Comparison of ENCODE assay signal across 8 mouse cellular contexts in the genomic region with DNA sequence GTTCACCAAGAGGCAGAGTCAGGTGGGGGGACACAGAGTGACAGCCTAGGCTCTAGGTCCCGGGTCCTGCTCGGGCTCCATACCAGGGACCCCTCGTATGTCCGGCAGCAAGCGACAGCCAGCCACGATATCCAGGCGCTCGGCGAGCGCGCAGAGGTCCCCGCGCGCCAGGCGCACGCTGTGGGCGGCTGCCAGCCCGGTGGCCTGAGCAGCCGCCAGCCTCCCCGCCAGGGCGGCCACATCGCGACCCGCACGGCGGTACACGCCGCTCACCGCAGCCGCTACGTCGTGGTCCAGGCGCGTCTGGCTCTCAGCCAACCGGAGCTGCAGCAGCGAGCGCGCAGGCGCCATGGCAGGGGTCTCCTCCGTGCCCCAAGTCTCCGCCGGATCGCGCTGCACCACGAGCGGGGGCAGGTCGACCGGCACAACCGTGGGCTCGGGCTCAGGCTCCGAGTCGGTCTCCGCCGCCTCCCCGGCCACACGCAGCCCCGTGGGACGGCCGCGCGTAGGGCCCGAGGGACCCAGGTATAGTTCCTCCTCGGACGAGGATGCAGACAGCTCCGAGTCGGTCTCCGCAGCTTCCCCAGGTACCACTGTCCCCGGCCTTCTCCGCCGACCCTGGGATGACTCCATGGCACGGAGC. TPM values are rescaled to one million over a fixed set of nuclear protein-coding genes. Genes with fewer than 3 reads are reported as not detected.
DNase-seq lines count a peak whose midpoint lies in the region; ATAC-seq and TF ChIP-seq lines count a peak whose summit lies in the region.

No protein-coding gene starts in this region.

- no peak for ATAC-seq in cerebellum, adult (ENCODE audit: insufficient number of reproducible peaks, low FRiP score, low TSS enrichment)
- ATAC-seq in hindbrain, embryonic 12.5 days (ENCODE audit: low FRiP score): peak; percentile 19; the same call in 1 of the 2 replicates
- no peak for ATAC-seq in liver, embryonic 16.5 days (ENCODE audit: low read depth)
- ATAC-seq in megakaryocyte progenitor cell, adult 5-6 weeks (replicated peaks; ENCODE audit: poor library complexity): no peak

- H3K36me3 ChIP-seq in ES-E14 (ENCODE audit: control insufficient read depth, insufficient read depth, low read length, poor library complexity, severe bottlenecking): no peaks in the 10 kb centered on the region
- H3K36me3 ChIP-seq in hindbrain, embryonic 12.5 days: no peaks in the 10 kb centered on the region
- H3K36me3 ChIP-seq in liver, embryonic 16.5 days (ENCODE audit: control insufficient read depth, insufficient read depth): no peaks in the 10 kb centered on the region

- WGBS in hindbrain, embryonic 12.5 days: under 1% methylated on average over 71 of the region's 71 CpGs
- 2% methylated on average over 69 of the region's 71 CpGs for WGBS in liver, embryonic 16.5 days (ENCODE audit: insufficient replicate concordance)

- H3K9ac ChIP-seq in ES-E14 (ENCODE audit: insufficient read depth, low read depth, low read length, poor library complexity, severe bottlenecking): peak overlapping the region; percentile 45
- peak overlapping the region; percentile 76 for H3K9ac ChIP-seq in hindbrain, embryonic 12.5 days
- H3K9ac ChIP-seq in liver, embryonic 16.5 days (ENCODE audit: low read depth, low read length): peak overlapping the region; percentile 86

- peaks cover 0 to 8% of the 10 kb centered on the region in 2 experiments; a peak in 1 of 4 replicates for H3K4me1 ChIP-seq in ES-E14 (ENCODE audit: control insufficient read depth in 2 of 2, insufficient read depth in 2 of 2, low read length in 2 of 2, poor library complexity in 1 of 2)
- H3K4me1 ChIP-seq in hindbrain, embryonic 12.5 days: peaks cover 25% of the 10 kb centered on the region
- H3K4me1 ChIP-seq in liver, embryonic 16.5 days (ENCODE audit: control insufficient read depth, low read depth, low read length): peaks cover 22% of the 10 kb centered on the region

- in situ Hi-C loops in ES-E14 (cut with MboI; ENCODE audit: low sequenced_read_pairs in 2 of 2, unreplicated experiment in 2 of 2): no loop called here

- no peaks in the 10 kb centered on the region for H3K27me3 ChIP-seq in hindbrain, embryonic 12.5 days
- no peaks in the 10 kb centered on the region for H3K27me3 ChIP-seq in liver, embryonic 16.5 days (ENCODE audit: control insufficient read depth, insufficient read depth, low read depth, low read length)

- H3K9me3 ChIP-seq in ES-E14 (ENCODE audit: control insufficient read depth, insufficient read depth, low read depth, low read length): no peaks in the 10 kb centered on the region
- H3K9me3 ChIP-seq in hindbrain, embryonic 12.5 days (replicated peaks): no peaks in the 10 kb centered on the region
- no peaks in the 10 kb centered on the region for H3K9me3 ChIP-seq in liver, embryonic 16.5 days (replicated peaks; ENCODE audit: control insufficient read depth, low read length)

- peak; percentile 31 to 55 for DNase-seq in cerebellum, adult 18-20 months
- no peak for DNase-seq in ES-E14 (ENCODE audit: low read depth, low spot score)
- DNase-seq in embryo, embryonic 9.5 days (ENCODE audit: extremely low spot score): peak; percentile 77
- DNase-seq in retina, embryonic 14.5 days (ENCODE audit: low spot score): peak; percentile 72

- H3K4me2 ChIP-seq in hindbrain, embryonic 12.5 days (replicated peaks): peak overlapping the region; percentile 93
- peak overlapping the region; percentile 88 for H3K4me2 ChIP-seq in liver, embryonic 16.5 days (ENCODE audit: low read depth, low read length)

- H3K4me3 ChIP-seq in ES-E14 (ENCODE audit: insufficient read depth in 1 of 2, low read depth in 1 of 2, low read length in 2 of 2, poor library complexity in 1 of 2, severe bottlenecking in 1 of 2): peak overlapping the region; percentile 67 to 96
- peak overlapping the region; percentile 62 for H3K4me3 ChIP-seq in hindbrain, embryonic 12.5 days
- peak overlapping the region; percentile 83 for H3K4me3 ChIP-seq in liver, embryonic 16.5 days (ENCODE audit: low read depth, low read length)

- 0 out of 2 replicates have a peak overlapping the region, but pooled peaks have one; percentile 9 for H3K27ac ChIP-seq in ES-E14 (ENCODE audit: insufficient read depth, low read depth, low read length, poor library complexity, severe bottlenecking)
- peak overlapping the region; percentile 87 for H3K27ac ChIP-seq in hindbrain, embryonic 12.5 days
- H3K27ac ChIP-seq in liver, embryonic 16.5 days (ENCODE audit: low read length): no peak overlapping the region

TF ChIP-seq in ES-E14, 5 proteins besides CTCF, POLR2A, EP300 and RAD21:
- TF ChIP-seq ZNF384 (IDR thresholded peaks at IDR 0.05; ENCODE audit: low read depth, low read length) (no peak), ZC3H11A (IDR thresholded peaks at IDR 0.05; ENCODE audit: borderline replicate concordance, low read depth, low read length) (no peak)

RNA-seq across cellular contexts. Expression of gene Bloc1s3, which starts 1.1 kb away (rescaled TPM):
- total RNA-seq in ES-E14 (2012; rRNA removed): 3.1 and 3.4 TPM in 2 replicates
- polyA plus RNA-seq in hindbrain, embryonic 12.5 days (2016; fragmentation: Nextera tagmentation; extraction: Ambion mirVana): 4.6 and 4.8 TPM in 2 replicates
- 0.65 and 0.72 TPM in 2 replicates for polyA plus RNA-seq in liver, embryonic 16.5 days (2015; fragmentation: Nextera tagmentation; extraction: Ambion mirVana)
- 2.9 and 3.3 TPM in 2 replicates for total RNA-seq in megakaryocyte progenitor cell, adult 5-6 weeks (2015)
- 1.3 and 1.5 TPM in 2 replicates for total RNA-seq in megakaryocyte progenitor cell, adult 5-6 weeks (2017)

RNA-seq across cellular contexts. Expression of gene Trappc6a, which starts 1.1 kb away (rescaled TPM):
- total RNA-seq in ES-E14 (2012; rRNA removed): 33.2 and 56.7 TPM in 2 replicates
- polyA plus RNA-seq in hindbrain, embryonic 12.5 days (2016; fragmentation: Nextera tagmentation; extraction: Ambion mirVana): 41.7 and 48.1 TPM in 2 replicates
- 37.2 and 37.4 TPM in 2 replicates for polyA plus RNA-seq in liver, embryonic 16.5 days (2015; fragmentation: Nextera tagmentation; extraction: Ambion mirVana)
- 55.2 and 58.3 TPM in 2 replicates for total RNA-seq in megakaryocyte progenitor cell, adult 5-6 weeks (2015)
- total RNA-seq in megakaryocyte progenitor cell, adult 5-6 weeks (2017): 26.1 and 39.5 TPM in 2 replicates

RNA-seq across cellular contexts. Expression of gene Nkpd1, which starts 10.5 kb away (rescaled TPM):
- 0.54 and 0.79 TPM in 2 replicates for total RNA-seq in ES-E14 (2012; rRNA removed)
- polyA plus RNA-seq in hindbrain, embryonic 12.5 days (2016; fragmentation: Nextera tagmentation; extraction: Ambion mirVana): 0.23 TPM in 1 of 2 replicates, not detected in the other
- polyA plus RNA-seq in liver, embryonic 16.5 days (2015; fragmentation: Nextera tagmentation; extraction: Ambion mirVana): not detected in 2 replicates
- total RNA-seq in megakaryocyte progenitor cell, adult 5-6 weeks (2015): not detected in 2 replicates
- 0.17 and 0.34 TPM in 2 replicates for total RNA-seq in megakaryocyte progenitor cell, adult 5-6 weeks (2017)

RNA-seq across cellular contexts. Expression of gene Exoc3l2, which starts 44.0 kb away (rescaled TPM):
- total RNA-seq in ES-E14 (2012; rRNA removed): 0.85 and 2.2 TPM in 2 replicates
- polyA plus RNA-seq in hindbrain, embryonic 12.5 days (2016; fragmentation: Nextera tagmentation; extraction: Ambion mirVana): 1.0 and 1.5 TPM in 2 replicates
- polyA plus RNA-seq in liver, embryonic 16.5 days (2015; fragmentation: Nextera tagmentation; extraction: Ambion mirVana): 0.54 and 0.55 TPM in 2 replicates
- 0.54 and 0.57 TPM in 2 replicates for total RNA-seq in megakaryocyte progenitor cell, adult 5-6 weeks (2015)
- total RNA-seq in megakaryocyte progenitor cell, adult 5-6 weeks (2017): 0.62 and 1.3 TPM in 2 replicates

RNA-seq across cellular contexts. Expression of gene Mark4, which starts 48.5 kb away (rescaled TPM):
- total RNA-seq in ES-E14 (2012; rRNA removed): 9.9 and 10.3 TPM in 2 replicates
- 20.0 and 21.6 TPM in 2 replicates for polyA plus RNA-seq in hindbrain, embryonic 12.5 days (2016; fragmentation: Nextera tagmentation; extraction: Ambion mirVana)
- polyA plus RNA-seq in liver, embryonic 16.5 days (2015; fragmentation: Nextera tagmentation; extraction: Ambion mirVana): 0.99 and 1.3 TPM in 2 replicates
- 10.3 and 11.0 TPM in 2 replicates for total RNA-seq in megakaryocyte progenitor cell, adult 5-6 weeks (2015)
- 4.8 and 6.9 TPM in 2 replicates for total RNA-seq in megakaryocyte progenitor cell, adult 5-6 weeks (2017)
